Mouse (Mus musculus) liver, embryonic 11.5 days (tissue): ENCODE data around the gene Gm45337. TPM values are rescaled to one million over a fixed set of nuclear protein-coding genes. Genes with fewer than 3 reads are reported as not detected.
"Not testable (repeated sequence)": the region's sequence is repeated elsewhere in the genome, so short reads cannot be mapped to it uniquely, and the experiment has no call there.

Source experiments
- ATAC-seq: fragments of 200-750 bp; cut with Nextera tagmentation; replicated peaks from 2 replicates; pipeline ENCODE4 v1.8.0; 2017; ENCODE audit warnings: moderate number of reproducible peaks, mild to moderate bottlenecking, moderate TSS enrichment, moderate library complexity; ENCODE audit not compliant: low FRiP score
- DNase-seq: peaks from one replicate; pipeline ENCODE4 v3.0.0-alpha.2; 2017; ENCODE audit warnings: low spot score
- H3K27ac ChIP-seq: fragments of 300-500 bp; sonication (generic); 2 replicates; pipeline ENCODE4 v1.5.1; 2014; ENCODE audit warnings: mild to moderate bottlenecking, low read depth, low read length, control low read depth
- H3K27me3 ChIP-seq: fragments of 300-500 bp; sonication (generic); replicated peaks from 2 replicates; pipeline ENCODE4 v1.6.1; 2014; ENCODE audit warnings: low read length, mixed read lengths; ENCODE audit not compliant: control insufficient read depth, insufficient read depth
- H3K36me3 ChIP-seq: fragments of 300-500 bp; sonication (generic); 2 replicates; pipeline ENCODE4 v1.6.1; 2014; ENCODE audit warnings: mild to moderate bottlenecking, low read length, moderate library complexity, mixed read lengths; ENCODE audit not compliant: control insufficient read depth, insufficient read depth
- H3K4me1 ChIP-seq: fragments of 300-500 bp; sonication (generic); replicated peaks from 2 replicates; pipeline ENCODE4 v1.6.1; 2014; ENCODE audit warnings: low read length, mixed read lengths; ENCODE audit not compliant: control insufficient read depth, insufficient read depth
- H3K4me2 ChIP-seq: fragments of 300-500 bp; sonication (generic); 2 replicates; pipeline ENCODE4 v1.6.1; 2014; ENCODE audit warnings: mild to moderate bottlenecking, control low read depth, moderate library complexity
- H3K4me3 ChIP-seq: fragments of 300-500 bp; sonication (generic); 2 replicates; pipeline ENCODE4 v1.5.1; 2014; ENCODE audit warnings: low read depth, low read length, control low read depth
- H3K9ac ChIP-seq: fragments of 300-500 bp; sonication (generic); 2 replicates; pipeline ENCODE4 v1.6.1; 2014; ENCODE audit warnings: low read depth, low read length, control low read depth
- H3K9me3 ChIP-seq: fragments of 300-500 bp; sonication (generic); 2 replicates; pipeline ENCODE4 v1.6.1; 2016; ENCODE audit warnings: low read length, inconsistent platforms, mixed read lengths; ENCODE audit not compliant: control insufficient read depth
- WGBS: fragments of 180-500 bp; shearing (Covaris S2); extraction: QIAGEN DNeasy Blood & Tissue Kit; methylation state at CpG from one replicate; pipeline ENCODE4 v1.1.7; 2014; 5-methylcytosine and 5-hydroxymethylcytosine counted together
- polyA plus RNA-seq: library from polyadenylated mRNA; unstranded; fragments of >200 nt; fragmentation: Nextera tagmentation; extraction: Ambion mirVana; gene quantifications from 2 replicates; pipeline ENCODE4 v1.2.1, GENCODE M21; 2014

The Gm45337 gene
- polyA plus RNA-seq = not detected in 2 replicates

GRCm38 (mm10) chr7:142144507-142144906, at the start of gene Gm45337:
Gene Gm45337 (minus strand): TSS chr7:142144607.
- no peaks in the 10 kb centered on the region for H3K36me3 ChIP-seq
- H3K9me3 ChIP-seq = no peaks in the 10 kb centered on the region
- no peak within 1 kb of the TSS for H3K27ac ChIP-seq
- H3K4me1 ChIP-seq = no peaks in the 10 kb centered on the region
- 68% methylated on average over 1 of the region's 1 CpGs for WGBS
- no peaks in the 10 kb centered on the region for H3K27me3 ChIP-seq
- H3K4me2 ChIP-seq = no peak within 1 kb of the TSS
- no peak for DNase-seq
- no peak within 1 kb of the TSS for H3K9ac ChIP-seq
- H3K4me3 ChIP-seq = no peak within 1 kb of the TSS
- ATAC-seq = no peak

GRCm38 (mm10) chr7:142190289-142190688, 45.9 kb upstream of the Gm45337 start, which contains the start of gene Gm10153:
Gene Gm10153 (minus strand): TSS chr7:142190389.
- Histone ChIP-seq H3K36me3 (no peaks in the 10 kb centered on the region), H3K4me3 (no peak within 1 kb of the TSS)
- DNase-seq = no peak

GRCm38 (mm10) chr7:142188156-142188555, 43.7 kb upstream of the Gm45337 start:
- WGBS = 63% methylated on average over 2 of the region's 2 CpGs
- Histone ChIP-seq H3K4me1 (no peaks in the 10 kb centered on the region), H3K9ac (no peak overlapping the region), H3K36me3 (no peaks in the 10 kb centered on the region), H3K4me2 (no peak overlapping the region), H3K4me3 (no peak overlapping the region), H3K27me3 (no peaks in the 10 kb centered on the region), H3K9me3 (no peaks in the 10 kb centered on the region), H3K27ac (no peak overlapping the region)
- ATAC-seq = no peak
- no peak for DNase-seq

More at GRCm38 (mm10) chr7:142190289-142190688, 45.9 kb upstream of the Gm45337 start, which contains the start of gene Gm10153:
- Histone ChIP-seq H3K9ac (no peak within 1 kb of the TSS), H3K9me3 (no peaks in the 10 kb centered on the region), H3K27ac (no peak within 1 kb of the TSS), H3K27me3 (no peaks in the 10 kb centered on the region), H3K4me2 (no peak within 1 kb of the TSS), H3K4me1 (no peaks in the 10 kb centered on the region)
- WGBS = 26% methylated on average over 2 of the region's 2 CpGs
- no peak for ATAC-seq

GRCm38 (mm10) chr7:142181021-142181420, 36.6 kb upstream of the Gm45337 start:
- H3K9me3 ChIP-seq = no peaks in the 10 kb centered on the region
- no peak overlapping the region for H3K4me3 ChIP-seq
- H3K9ac ChIP-seq = no peak overlapping the region
- no peaks in the 10 kb centered on the region for H3K36me3 ChIP-seq
- WGBS = 32% methylated on average over 1 of the region's 1 CpGs
- ATAC-seq (no peak), DNase-seq (no peak)
- no peaks in the 10 kb centered on the region for H3K27me3 ChIP-seq
- H3K27ac ChIP-seq = no peak overlapping the region
- H3K4me2 ChIP-seq = no peak overlapping the region
- H3K4me1 ChIP-seq = no peaks in the 10 kb centered on the region

- no peaks in the 10 kb centered on the region for H3K4me1 ChIP-seq
- H3K4me2 ChIP-seq = no peak overlapping the region
- H3K36me3 ChIP-seq = no peaks in the 10 kb centered on the region
- H3K9ac ChIP-seq = no peak overlapping the region
- H3K9me3 ChIP-seq = no peaks in the 10 kb centered on the region
- H3K27ac ChIP-seq = no peak overlapping the region
- WGBS = 74% methylated on average over 1 of the region's 1 CpGs
- no peak for DNase-seq
- ATAC-seq = no peak
- H3K4me3 ChIP-seq = no peak overlapping the region
- H3K27me3 ChIP-seq = no peaks in the 10 kb centered on the region
Measured at GRCm38 (mm10) chr7:142178685-142179084, 34.3 kb upstream of the Gm45337 start.

GRCm38 (mm10) chr7:142175905-142176304, 31.5 kb upstream of the Gm45337 start, which contains the start of gene Krtap5-2:
Gene Krtap5-2 (minus strand): TSS chr7:142176005.
- not testable (repeated sequence) for H3K4me3 ChIP-seq, DNase-seq, H3K9ac ChIP-seq, H3K4me1 ChIP-seq, ATAC-seq, H3K9me3 ChIP-seq, H3K27ac ChIP-seq, H3K4me2 ChIP-seq, H3K36me3 ChIP-seq, H3K27me3 ChIP-seq

GRCm38 (mm10) chr7:142169836-142170235, 25.4 kb upstream of the Gm45337 start:
- no peak for ATAC-seq
- no peak overlapping the region for H3K27ac ChIP-seq
- H3K4me3 ChIP-seq = no peak overlapping the region
- H3K27me3 ChIP-seq = no peaks in the 10 kb centered on the region
- H3K4me1 ChIP-seq = no peaks in the 10 kb centered on the region
- DNase-seq = no peak
- H3K36me3 ChIP-seq = no peaks in the 10 kb centered on the region
- no peaks in the 10 kb centered on the region for H3K9me3 ChIP-seq
- WGBS = 42% methylated on average over 3 of the region's 3 CpGs
- no peak overlapping the region for H3K4me2 ChIP-seq
- no peak overlapping the region for H3K9ac ChIP-seq

- ATAC-seq, H3K4me2 ChIP-seq, DNase-seq, H3K36me3 ChIP-seq, H3K27ac ChIP-seq, H3K27me3 ChIP-seq, H3K9me3 ChIP-seq, H3K9ac ChIP-seq, H3K4me1 ChIP-seq, H3K4me3 ChIP-seq: not testable (repeated sequence)
Measured at GRCm38 (mm10) chr7:142165639-142166038, 21.2 kb upstream of the Gm45337 start, which contains the start of gene Gm4553. Gene Gm4553 (minus strand): TSS chr7:142165739.

GRCm38 (mm10) chr7:142159366-142159765, 15.0 kb upstream of the Gm45337 start:
- DNase-seq = no peak
- Histone ChIP-seq H3K36me3 (no peaks in the 10 kb centered on the region), H3K9ac (no peak overlapping the region), H3K27me3 (no peaks in the 10 kb centered on the region; the same call in 1 of the 2 replicates), H3K4me3 (no peak overlapping the region), H3K9me3 (no peaks in the 10 kb centered on the region), H3K4me1 (no peaks in the 10 kb centered on the region), H3K27ac (no peak overlapping the region), H3K4me2 (no peak overlapping the region)
- WGBS = 87% methylated on average over 3 of the region's 3 CpGs
- no peak for ATAC-seq
